Mouse (Mus musculus) erythroblast, adult 5-6 weeks (primary cell): ENCODE results near the gene Il15ra. TPM values are rescaled to one million over a fixed set of nuclear protein-coding genes. Genes with fewer than 3 reads are reported as not detected.

Source experiments
- ATAC-seq: replicated peaks from 2 replicates; pipeline ENCODE4 v1.8.0; 2016; ENCODE audit warnings: moderate number of reproducible peaks, mild to moderate bottlenecking, moderate TSS enrichment, inconsistent platforms; ENCODE audit not compliant: poor library complexity, low FRiP score, severe bottlenecking
- total RNA-seq, 2 experiments: library from RNA; stranded (forward) in 1 of 2; stranded (reverse) in 1 of 2; fragments of 150-400 nt in 1 of 2; fragments of 200-764, 138-1000 nt in 1 of 2; gene quantifications; 2 replicates each; pipeline versions ENCODE4 v1.2.3 to v1.2.4; 2015 to 2017; ENCODE audit warnings: low replicate concordance in 2 of 2

Il15ra gene
- total RNA-seq (2015; ENCODE audit: low replicate concordance) (1.5 and 5.9 TPM in 2 replicates), total RNA-seq (2017; ENCODE audit: low replicate concordance) (1.1 and 1.8 TPM in 2 replicates)

DNA sequence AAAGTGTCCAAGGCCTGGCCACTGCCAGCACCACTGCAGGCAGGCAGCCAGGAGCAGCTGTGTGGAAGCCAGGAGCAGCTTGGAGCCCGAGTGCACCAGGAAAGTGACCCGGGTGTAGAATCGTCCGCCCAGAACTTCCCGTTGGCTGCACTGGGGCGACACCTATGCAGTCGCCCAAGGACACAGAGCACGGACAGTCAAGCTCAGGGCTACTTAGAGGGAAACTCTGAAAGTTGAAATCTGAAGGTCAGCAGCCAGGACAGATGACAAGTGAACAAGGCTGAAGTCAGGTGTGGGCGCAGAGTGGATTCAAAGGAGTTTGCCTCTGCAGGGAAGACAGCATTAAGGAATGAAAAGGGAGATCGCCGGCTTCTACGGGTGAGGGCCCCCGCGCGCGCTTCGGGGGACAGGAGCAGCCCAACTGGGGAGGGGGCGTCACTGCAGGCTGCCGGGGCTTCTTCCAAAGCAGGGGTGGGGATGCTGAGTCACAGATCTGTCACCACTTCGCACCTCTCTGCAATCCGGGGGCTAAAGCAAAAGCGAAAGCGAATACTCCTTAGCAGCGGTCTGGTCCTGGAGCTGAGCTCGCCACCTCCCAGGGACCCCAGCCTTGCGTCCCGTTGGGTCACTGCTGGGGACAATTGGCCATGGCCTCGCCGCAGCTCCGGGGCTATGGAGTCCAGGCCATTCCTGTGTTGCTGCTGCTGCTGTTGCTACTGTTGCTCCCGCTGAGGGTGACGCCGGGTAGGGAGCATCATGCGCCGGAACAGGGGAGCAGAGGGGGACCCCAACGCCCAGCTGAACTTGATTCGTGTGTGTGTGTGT, at the start of gene Il15ra:
Gene Il15ra, plus strand, starts transcription at position 90 of the 825 bp plus-strand sequence.
- peak; percentile 55 for ATAC-seq

DNA sequence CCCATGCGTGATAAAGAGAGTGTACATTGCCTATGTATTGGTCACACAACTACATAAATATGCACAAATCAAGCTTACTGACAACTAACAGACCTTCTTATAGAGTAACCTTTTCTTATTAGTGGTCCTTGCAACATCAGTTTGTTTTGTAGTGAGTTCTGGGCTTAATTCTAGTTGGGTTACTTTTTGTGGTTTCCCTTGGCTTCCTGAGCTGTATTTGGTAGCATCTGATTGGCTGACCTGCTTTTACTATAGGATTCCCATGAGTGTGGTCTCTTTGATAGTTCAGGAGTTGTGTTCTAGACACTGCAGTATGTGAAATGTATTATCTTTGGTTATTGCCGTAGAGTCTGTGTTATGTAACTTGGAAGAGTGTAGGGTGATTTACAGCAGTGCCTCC, 47.5 kb upstream of the Il15ra start:
- ATAC-seq, result no peak

DNA sequence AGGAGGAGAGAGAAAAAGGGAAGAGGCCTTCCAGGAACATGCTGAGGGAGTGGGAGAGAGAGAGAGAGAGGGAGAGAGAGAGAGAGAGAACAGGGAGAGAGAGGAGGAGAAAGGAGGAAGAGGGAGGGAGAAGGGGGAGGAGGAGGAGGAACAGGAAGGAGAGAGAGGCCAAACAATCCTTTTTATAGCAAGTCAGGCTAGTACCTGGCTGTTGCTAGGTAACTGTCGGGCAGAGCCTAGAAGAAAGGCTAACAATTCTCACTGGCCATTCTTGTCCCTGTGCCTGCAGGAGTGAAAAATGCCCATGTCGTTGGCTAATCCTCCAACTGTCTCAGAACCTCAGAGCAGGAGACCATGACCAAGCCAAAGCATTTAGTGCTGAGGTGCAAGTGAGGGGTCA, 45.8 kb upstream of the Il15ra start:
- no peak for ATAC-seq

DNA sequence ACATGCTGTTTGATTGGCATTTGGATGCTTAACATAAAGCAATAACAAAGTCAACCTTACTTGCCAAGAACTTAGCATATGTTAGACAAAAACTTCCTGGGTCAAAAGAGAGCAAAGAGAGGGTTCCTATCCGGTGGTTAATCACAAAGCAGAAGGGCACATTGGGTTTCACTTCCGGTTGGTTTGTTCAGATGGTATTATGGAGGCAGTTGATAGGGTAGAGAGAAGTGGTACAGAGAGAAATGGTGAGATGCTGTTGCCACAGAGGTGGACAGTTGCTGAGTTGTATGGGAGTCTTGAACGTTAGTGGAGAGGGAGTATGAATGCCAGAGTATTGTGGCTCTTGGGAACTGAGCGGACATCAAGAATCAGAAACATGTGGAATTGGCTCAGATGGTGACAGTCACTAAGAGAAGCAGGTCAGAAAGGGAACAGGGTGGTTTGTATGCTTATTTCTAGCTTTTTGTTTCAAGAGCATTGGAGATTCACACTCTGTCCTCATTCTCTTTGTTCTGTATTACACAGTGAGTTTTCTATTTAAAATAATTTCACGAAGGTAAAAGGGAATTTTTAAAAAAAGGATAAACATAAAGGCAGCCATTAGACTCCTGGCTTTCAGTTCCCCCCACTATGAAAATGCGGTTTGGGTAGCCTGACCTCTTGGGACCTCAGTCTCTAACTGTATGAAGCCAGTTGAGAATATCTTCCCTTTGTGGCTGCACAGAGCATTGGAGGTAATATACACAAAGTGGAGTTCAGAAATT, 42.8 kb upstream of the Il15ra start:
- no peak for ATAC-seq

DNA sequence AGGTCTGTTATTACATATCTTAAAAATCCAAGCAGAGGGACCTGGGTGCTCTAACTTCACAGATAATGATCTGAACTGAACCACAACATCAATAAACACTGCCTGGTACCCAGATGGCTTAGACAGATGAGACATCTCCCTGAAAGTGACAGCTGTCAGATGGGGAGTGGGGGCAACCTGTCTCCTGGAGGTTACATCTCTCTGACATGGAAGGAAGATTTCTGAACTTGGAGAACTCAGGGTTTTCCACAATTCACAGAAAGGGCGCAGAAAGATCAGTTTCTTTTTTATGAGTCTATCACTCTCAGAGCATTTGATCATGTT, 42.2 kb upstream of the Il15ra start:
- no peak for ATAC-seq

DNA sequence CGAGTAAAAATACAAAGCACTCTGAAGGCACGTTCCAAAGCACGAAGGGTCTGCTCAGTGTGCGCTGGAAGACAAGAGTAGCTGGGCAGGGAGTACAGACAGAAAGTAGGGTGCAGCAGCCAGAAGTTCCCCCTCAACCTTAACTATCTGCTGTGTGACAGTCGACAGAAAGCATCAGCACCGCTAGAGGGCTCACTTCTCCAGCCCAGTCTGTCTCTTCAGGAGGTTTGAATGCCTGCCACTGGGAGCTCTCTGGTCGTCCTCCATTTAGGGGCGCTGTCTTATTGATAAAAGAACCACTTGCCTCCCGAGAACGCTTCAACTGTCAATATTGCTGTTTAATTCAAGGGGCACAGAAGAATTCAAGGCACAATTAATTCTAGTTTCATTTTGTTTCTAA, 41.1 kb upstream of the Il15ra start:
- 0 out of 2 replicates have a peak, but pooled peaks have one; percentile 55 for ATAC-seq

DNA sequence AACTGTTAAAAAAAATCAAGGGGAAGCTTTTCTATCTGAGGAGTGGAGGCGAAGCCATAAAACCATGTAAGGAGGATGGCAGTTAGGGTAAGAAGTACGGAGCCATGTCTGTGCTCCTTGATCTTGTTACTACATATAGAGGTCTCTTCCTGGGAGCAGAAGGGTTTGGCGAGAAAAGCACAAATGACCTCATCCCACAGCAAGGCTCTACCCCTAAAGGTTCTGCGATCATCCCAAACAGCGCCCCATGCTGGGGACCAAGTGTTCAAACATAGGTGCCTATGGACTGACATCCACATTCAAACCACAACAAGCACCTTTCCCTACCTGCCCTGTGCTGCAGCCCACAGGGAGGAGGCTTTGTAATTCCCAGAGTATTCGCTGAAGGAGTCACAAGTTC, 40.7 kb upstream of the Il15ra start:
- no peak for ATAC-seq

DNA sequence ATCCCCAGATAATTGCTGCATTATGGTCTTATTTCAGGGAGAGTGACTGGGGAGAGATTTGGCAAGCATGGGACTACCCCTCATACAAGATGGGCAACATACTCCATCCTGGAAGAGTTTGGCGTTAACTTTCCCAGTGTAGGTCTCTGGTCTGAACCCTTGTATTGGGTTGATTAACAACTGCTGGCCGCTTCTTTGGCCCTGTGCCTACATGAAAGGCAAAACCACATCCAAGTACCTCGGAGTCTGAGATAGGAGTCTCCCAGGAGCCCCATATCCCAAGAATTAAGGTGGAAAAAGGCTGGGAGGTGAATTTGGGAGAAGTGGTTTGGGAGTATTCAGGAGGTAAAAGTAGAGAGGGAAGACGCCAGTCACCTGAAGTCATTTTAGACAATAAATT, 40.3 kb upstream of the Il15ra start:
- ATAC-seq, result no peak

DNA sequence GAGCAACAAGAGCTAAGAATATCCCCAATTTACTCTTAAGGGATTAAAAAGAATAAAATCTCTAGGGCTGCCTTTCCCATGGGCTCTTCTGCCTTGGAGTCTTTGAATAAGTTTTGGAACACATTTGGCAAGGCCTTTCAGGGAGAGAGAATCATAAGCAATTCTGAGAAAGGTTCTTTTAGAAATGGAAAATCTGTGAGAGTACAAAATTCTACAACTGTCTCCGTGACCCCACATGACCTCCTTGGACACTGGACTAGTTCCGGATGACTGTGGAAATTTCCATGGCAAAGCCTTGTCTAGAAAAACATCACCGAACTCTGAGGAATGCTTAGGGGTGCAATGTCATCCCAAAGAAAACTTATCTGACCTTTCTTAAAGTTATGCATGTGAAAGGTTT, 39.8 kb upstream of the Il15ra start:
- ATAC-seq, result no peak

DNA sequence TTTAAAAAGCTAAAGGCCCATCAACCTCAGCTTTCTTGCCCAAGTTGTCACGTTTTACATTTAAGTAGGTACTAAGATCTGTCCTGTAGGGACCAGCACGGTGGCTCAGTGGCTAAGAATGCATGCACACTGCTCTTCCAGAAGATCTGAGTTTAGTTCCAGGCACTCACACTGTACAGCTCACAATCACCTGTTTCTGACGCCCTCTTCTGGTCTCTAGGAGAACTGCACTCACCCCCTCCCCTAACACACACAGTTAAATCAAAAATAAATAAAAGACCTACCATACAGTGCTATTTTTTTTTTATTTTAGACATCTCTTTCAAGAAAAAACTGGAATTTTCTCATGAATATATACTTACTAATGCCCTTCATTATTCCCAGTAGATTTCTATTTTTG, 32.9 kb upstream of the Il15ra start:
- ATAC-seq, result no peak

DNA sequence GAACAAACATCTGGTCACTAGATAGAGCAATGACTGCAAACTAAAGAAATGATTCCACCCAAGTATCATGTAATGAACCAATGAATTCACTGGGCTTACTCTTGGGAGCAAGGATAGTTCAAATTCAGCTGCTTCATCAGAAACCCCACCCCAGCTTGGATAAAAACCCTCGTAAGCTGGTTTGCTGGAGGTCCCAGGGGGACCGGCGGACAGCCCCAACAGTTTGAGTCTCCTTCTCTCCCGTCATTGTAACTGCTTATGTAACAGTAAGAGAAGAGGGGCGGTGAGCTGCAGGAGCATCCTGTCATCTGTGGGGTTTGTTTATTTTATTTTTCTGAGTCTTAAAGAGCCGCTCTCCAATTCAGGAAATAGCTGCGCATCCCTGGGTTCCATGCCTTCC, 25.5 kb upstream of the Il15ra start:
- ATAC-seq, result no peak

DNA sequence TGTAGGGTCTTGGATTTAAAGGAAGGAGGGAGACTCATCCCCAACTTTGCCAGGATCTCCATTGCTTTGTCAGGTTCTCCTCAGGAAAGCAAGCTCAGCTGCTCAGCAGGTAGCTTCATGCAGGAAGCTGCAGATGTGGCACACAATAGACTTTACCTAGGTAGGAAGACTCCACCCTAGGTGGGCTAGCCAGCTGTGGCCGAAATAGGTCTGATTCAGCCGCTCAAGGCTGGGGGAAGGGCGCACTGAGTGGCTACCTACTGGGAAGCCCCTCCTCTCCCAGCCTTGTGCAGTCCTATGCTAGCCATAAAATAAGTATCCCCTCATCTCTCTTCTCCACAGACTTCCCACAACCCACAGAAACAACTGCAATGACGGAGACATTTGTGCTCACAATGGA, 22.4 kb upstream of the Il15ra start:
- no peak for ATAC-seq

DNA sequence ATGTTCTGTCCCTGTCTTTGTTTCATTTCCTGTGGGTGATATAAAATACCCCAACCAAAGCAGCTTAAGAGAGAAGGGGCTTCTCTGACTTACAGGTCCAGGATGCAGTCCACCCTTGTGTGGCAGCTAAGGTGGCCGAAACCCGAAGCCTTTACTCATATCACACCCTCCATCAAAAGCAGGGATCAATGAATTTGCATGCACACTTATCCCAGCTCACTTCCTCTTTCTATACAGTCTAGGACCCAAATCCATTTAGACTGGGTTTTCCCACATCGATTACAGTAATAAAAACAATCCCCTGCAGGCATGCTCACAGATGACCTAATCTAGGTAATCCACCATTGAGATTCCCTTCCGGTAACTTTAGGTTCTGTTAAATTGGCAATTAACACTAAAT, 18.6 kb upstream of the Il15ra start:
- ATAC-seq, result no peak

DNA sequence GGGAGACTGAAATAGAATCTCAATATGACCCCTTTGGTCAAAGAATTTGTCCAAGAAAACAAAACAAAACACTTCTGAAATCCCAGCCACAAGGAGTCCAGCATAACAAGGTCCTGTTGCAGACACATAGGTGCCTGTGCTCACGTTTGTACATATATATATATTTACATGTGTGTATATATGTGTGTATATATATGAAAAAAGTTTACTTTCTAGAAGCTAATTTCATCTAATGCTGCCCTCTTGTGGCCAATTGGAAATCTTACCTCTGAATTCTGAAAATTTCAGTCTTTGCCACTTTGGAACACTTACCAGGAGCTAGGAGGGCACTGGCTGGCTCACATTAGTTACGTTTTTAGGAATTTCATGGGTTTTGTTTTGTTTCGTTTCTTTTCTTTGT, 17.7 kb upstream of the Il15ra start:
- ATAC-seq, result no peak

DNA sequence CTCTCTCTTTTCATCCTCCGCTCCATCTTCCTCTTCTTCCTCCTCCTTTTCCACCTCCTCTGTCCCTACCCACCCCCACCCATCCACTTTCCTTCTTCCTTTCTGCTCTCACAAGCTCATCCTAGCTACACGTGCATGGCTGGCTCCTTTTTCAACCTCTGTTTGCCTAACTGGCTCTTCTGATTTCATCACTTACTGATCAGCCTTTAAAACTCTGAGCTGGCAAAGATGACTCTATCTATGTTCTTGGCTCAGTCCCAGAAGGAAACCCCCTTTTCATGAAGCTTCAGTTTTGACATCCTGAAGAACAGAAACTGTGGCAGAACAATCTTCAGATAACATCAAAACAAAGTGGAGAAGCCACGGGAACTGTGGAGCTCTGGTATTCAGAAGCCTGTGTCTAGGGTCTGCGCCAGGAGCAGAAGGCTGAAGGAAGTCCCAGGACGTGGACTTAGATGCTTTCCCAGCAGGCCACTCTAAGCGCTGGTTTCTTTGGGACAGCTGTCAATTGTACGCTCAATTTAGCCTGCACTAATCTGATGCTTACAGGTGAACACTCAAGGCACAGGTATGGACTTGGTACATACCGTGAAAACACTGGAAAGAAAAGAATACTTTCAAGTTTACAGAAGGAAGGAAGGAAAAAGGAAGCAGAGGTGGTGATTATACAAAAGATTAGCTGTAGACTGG, 14.7 kb upstream of the Il15ra start:
- no peak for ATAC-seq

DNA sequence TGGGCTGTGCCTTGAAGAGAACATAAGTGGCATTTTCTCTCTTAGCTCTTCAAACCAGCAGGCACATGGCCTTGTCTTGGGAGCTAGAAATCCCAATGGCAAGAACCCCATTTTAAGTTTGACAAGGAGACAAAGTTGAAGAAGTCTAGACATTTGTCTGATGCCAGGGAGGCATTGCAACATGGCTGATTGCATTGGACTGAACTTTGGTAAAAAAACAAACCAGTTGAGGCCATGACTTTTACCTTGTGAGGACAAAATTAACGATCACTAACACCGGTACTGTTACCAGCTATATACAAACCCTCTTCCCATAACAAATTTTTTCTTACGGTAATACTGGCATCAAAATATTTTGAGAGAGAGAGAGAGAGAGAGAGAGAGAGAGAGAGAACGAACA, 11.7 kb upstream of the Il15ra start:
- no peak for ATAC-seq

DNA sequence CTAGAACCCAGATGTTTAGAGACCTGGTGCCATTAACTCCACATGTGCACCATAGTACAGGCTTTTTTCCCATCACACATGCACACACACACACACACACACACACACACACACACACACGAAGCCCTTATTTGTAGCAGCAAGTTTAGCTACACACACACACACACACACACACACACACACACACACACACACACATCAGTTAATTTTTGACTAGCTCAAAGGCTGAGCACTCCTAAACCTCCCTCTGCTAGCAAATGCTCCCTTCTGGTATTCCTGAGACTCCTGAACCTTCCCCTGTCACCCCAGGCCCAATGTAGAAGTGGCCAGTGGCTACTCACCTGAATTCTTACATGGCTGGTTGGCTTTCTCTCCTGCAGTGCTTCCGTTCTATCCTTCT, 11.0 kb upstream of the Il15ra start:
- ATAC-seq, result no peak

DNA sequence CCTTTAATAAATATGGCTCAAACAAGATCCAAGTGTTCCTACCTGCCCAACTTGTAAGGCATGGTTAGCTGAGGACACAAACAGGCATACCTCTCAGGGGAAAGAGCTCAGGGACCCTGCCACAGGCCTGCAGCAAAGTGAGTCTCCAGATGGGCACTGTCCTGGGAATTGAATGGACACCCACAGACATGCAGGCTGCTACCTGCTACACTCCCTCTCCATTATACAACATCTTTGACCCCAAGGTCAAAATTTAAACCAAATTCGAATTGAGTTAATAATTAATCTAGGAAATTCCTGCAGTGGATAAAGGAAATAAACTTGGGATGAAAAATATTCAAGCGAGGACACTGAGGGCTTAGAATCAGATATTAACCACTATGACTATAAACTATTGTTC, 9.2 kb upstream of the Il15ra start:
- ATAC-seq, result no peak

DNA sequence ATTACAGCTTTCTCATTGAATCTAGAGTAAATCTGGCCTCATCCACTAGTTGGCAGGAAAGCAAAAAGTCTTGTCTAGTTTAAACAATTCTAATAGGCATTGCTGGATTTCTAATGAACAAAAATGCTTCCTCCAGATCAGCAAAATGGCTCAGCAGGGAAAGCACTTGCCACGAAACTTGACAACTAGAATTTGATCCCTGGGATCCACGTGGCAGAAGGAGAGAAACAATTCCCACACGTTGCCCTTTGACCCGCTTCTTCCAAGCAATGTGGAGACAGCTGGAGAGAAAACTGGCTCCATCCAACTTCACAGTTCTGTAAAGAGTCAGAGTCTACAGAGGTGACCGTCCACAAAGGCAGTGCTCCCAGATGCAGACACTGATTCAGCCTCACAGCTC, 6.1 kb upstream of the Il15ra start:
- ATAC-seq, result no peak

DNA sequence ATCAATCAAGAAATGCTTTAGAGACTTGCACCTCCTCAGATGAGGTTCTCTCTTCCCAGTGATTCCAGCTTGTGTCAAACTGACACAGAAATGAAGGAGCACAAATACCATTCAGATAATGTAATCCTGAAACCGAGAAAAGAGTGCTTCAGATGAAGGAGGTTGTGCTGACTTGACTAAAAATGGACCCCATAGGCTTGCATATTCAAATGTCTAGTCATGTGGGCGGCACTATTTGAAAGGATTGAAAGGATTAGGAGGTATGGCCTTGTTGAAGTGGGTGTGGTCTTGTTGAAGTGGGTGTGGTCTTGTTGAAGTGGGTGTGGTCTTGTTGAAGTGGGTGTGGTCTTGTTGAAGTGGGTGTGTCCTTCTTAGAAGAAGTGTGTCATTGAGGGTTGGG, 5.2 kb upstream of the Il15ra start:
- no peak for ATAC-seq
